Mouse (Mus musculus) midbrain, embryonic 16.5 days (tissue): ENCODE data around the gene Pms2. TPM values are rescaled to one million over a fixed set of nuclear protein-coding genes. Genes with fewer than 3 reads are reported as not detected.

Experiments used
- ATAC-seq: fragments of 200-750 bp; cut with Nextera tagmentation; 2 replicates; pipeline ENCODE4 v1.8.0; 2017; ENCODE audit warnings: moderate TSS enrichment
- H3K27ac ChIP-seq: fragments of 300-500 bp; sonication (generic); 2 replicates; pipeline ENCODE4 v1.5.1; 2014; ENCODE audit warnings: mild to moderate bottlenecking, low read length, mixed read lengths
- H3K27me3 ChIP-seq: fragments of 300-500 bp; sonication (generic); 2 replicates; pipeline ENCODE4 v1.6.1; 2014; ENCODE audit warnings: low read depth, low read length, mixed read lengths; ENCODE audit not compliant: control insufficient read depth, insufficient read depth
- H3K36me3 ChIP-seq: fragments of 300-500 bp; sonication (generic); 2 replicates; pipeline ENCODE4 v1.6.1; 2014; ENCODE audit warnings: mild to moderate bottlenecking, low read length, moderate library complexity, mixed read lengths; ENCODE audit not compliant: control insufficient read depth, insufficient read depth
- H3K4me1 ChIP-seq: fragments of 300-500 bp; sonication (generic); 2 replicates; pipeline ENCODE4 v1.6.1; 2014; ENCODE audit warnings: mild to moderate bottlenecking, low read length, mixed read lengths; ENCODE audit not compliant: control insufficient read depth, insufficient read depth
- H3K4me2 ChIP-seq: fragments of 300-500 bp; sonication (generic); 2 replicates; pipeline ENCODE4 v1.6.1; 2014; ENCODE audit warnings: mild to moderate bottlenecking, low read length, mixed read lengths
- H3K4me3 ChIP-seq: fragments of 300-500 bp; sonication (generic); 2 replicates; pipeline ENCODE4 v1.5.1; 2014; ENCODE audit warnings: low read depth, mild to moderate bottlenecking, low read length, moderate library complexity, mixed read lengths
- H3K9ac ChIP-seq: fragments of 300-500 bp; sonication (generic); 2 replicates; pipeline ENCODE4 v1.6.1; 2014; ENCODE audit warnings: low read depth, low read length, mixed read lengths
- H3K9me3 ChIP-seq: fragments of 300-500 bp; sonication (generic); replicated peaks from 2 replicates; pipeline ENCODE4 v1.6.1; 2014; ENCODE audit warnings: mild to moderate bottlenecking, low read length, mixed read lengths; ENCODE audit not compliant: control insufficient read depth, poor library complexity, severe bottlenecking
- WGBS: fragments of 180-500 bp; shearing (Covaris S2); extraction: QIAGEN DNeasy Blood & Tissue Kit; methylation state at CpG from one replicate; pipeline ENCODE4 v1.1.7; 2014; 5-methylcytosine and 5-hydroxymethylcytosine counted together
- polyA plus RNA-seq: library from polyadenylated mRNA; unstranded; fragments of >200 nt; fragmentation: Nextera tagmentation; extraction: Ambion mirVana; gene quantifications from 2 replicates; pipeline ENCODE4 v1.2.1, GENCODE M21; 2015

Pms2 gene
- polyA plus RNA-seq, 1 experiment from 2014 or later, result 29.1 TPM

- ATAC-seq, result no peak
- 86% methylated on average over 14 of the region's 14 CpGs for WGBS
- no peak overlapping the region for H3K4me3 ChIP-seq
- H3K9me3 ChIP-seq, result 0 out of 2 replicates have a peak, but pooled peaks cover 3% of the 10 kb centered on the region
- no peaks in the 10 kb centered on the region for H3K36me3 ChIP-seq
- H3K4me2 ChIP-seq, result no peak overlapping the region
- no peak overlapping the region for H3K27ac ChIP-seq
- H3K27me3 ChIP-seq, result no peaks in the 10 kb centered on the region
- H3K9ac ChIP-seq, result no peak overlapping the region
- H3K4me1 ChIP-seq, result no peaks in the 10 kb centered on the region
Observed at GRCm38 (mm10) chr5:143943231-143944125, 33.7 kb downstream of the Pms2 start.

- Histone ChIP-seq H3K36me3 (no peaks in the 10 kb centered on the region), H3K4me2 (no peak overlapping the region), H3K4me3 (no peak overlapping the region), H3K9ac (no peak overlapping the region), H3K27ac (no peak overlapping the region), H3K27me3 (no peaks in the 10 kb centered on the region), H3K4me1 (no peaks in the 10 kb centered on the region), H3K9me3 (0 out of 2 replicates have a peak, but pooled peaks cover 3% of the 10 kb centered on the region)
- WGBS, result 93% methylated on average over 12 of the region's 12 CpGs
- ATAC-seq, result no peak
Observed at GRCm38 (mm10) chr5:143948361-143948760, 38.6 kb downstream of the Pms2 start.

GRCm38 (mm10) chr5:143950016-143950415 lies 40.3 kb downstream of the Pms2 start:
- no peaks in the 10 kb centered on the region for H3K36me3 ChIP-seq
- no peak for ATAC-seq
- WGBS, result 38% methylated on average over 5 of the region's 5 CpGs
- no peaks in the 10 kb centered on the region for H3K4me1 ChIP-seq
- 0 out of 2 replicates have a peak, but pooled peaks cover under 1% of the 10 kb centered on the region for H3K9me3 ChIP-seq
- no peak overlapping the region for H3K27ac ChIP-seq
- no peak overlapping the region for H3K4me3 ChIP-seq
- no peak overlapping the region for H3K4me2 ChIP-seq
- H3K9ac ChIP-seq, result no peak overlapping the region
- H3K27me3 ChIP-seq, result no peaks in the 10 kb centered on the region

GRCm38 (mm10) chr5:143957101-143957500 lies 47.3 kb downstream of the Pms2 start:
- H3K4me1 ChIP-seq, result no peaks in the 10 kb centered on the region
- no peak overlapping the region for H3K4me2 ChIP-seq
- 96% methylated on average over 6 of the region's 6 CpGs for WGBS
- H3K9me3 ChIP-seq, result no peaks in the 10 kb centered on the region
- H3K36me3 ChIP-seq, result peaks cover 5% of the 10 kb centered on the region; the same call in 1 of the 2 replicates
- no peak overlapping the region for H3K4me3 ChIP-seq
- no peak overlapping the region for H3K27ac ChIP-seq
- H3K27me3 ChIP-seq, result no peaks in the 10 kb centered on the region
- ATAC-seq, result no peak
- H3K9ac ChIP-seq, result no peak overlapping the region

GRCm38 (mm10) chr5:143959551-143959950 lies 49.8 kb downstream of the Pms2 start:
- Histone ChIP-seq H3K4me1 (no peaks in the 10 kb centered on the region), H3K9ac (no peak overlapping the region), H3K9me3 (no peaks in the 10 kb centered on the region), H3K27ac (no peak overlapping the region), H3K27me3 (no peaks in the 10 kb centered on the region), H3K4me3 (no peak overlapping the region), H3K36me3 (peaks cover 5% of the 10 kb centered on the region; the same call in 1 of the 2 replicates), H3K4me2 (no peak overlapping the region)
- no peak for ATAC-seq
- 96% methylated on average over 11 of the region's 11 CpGs for WGBS

GRCm38 (mm10) chr5:143961176-143961575 lies 51.4 kb downstream of the Pms2 start:
- no peak for ATAC-seq
- no peaks in the 10 kb centered on the region for H3K4me1 ChIP-seq
- no peak overlapping the region for H3K4me3 ChIP-seq
- H3K9ac ChIP-seq, result no peak overlapping the region
- no peak overlapping the region for H3K4me2 ChIP-seq
- H3K27ac ChIP-seq, result no peak overlapping the region
- WGBS, result 83% methylated on average over 8 of the region's 8 CpGs
- no peaks in the 10 kb centered on the region for H3K27me3 ChIP-seq
- no peaks in the 10 kb centered on the region for H3K9me3 ChIP-seq
- peaks cover 5% of the 10 kb centered on the region; the same call in 1 of the 2 replicates for H3K36me3 ChIP-seq

GRCm38 (mm10) chr5:143965586-143966345 lies 56.0 kb downstream of the Pms2 start:
- Histone ChIP-seq H3K27me3 (no peaks in the 10 kb centered on the region), H3K36me3 (no peaks in the 10 kb centered on the region), H3K9me3 (no peaks in the 10 kb centered on the region), H3K4me2 (no peak overlapping the region), H3K9ac (no peak overlapping the region), H3K27ac (no peak overlapping the region), H3K4me1 (no peaks in the 10 kb centered on the region), H3K4me3 (no peak overlapping the region)
- ATAC-seq, result no peak
- WGBS, result 88% methylated on average over 12 of the region's 12 CpGs

GRCm38 (mm10) chr5:143966671-143967070 lies 56.9 kb downstream of the Pms2 start:
- no peak overlapping the region for H3K9ac ChIP-seq
- no peaks in the 10 kb centered on the region for H3K36me3 ChIP-seq
- H3K27me3 ChIP-seq, result no peaks in the 10 kb centered on the region
- H3K4me1 ChIP-seq, result no peaks in the 10 kb centered on the region
- no peak overlapping the region for H3K27ac ChIP-seq
- no peak for ATAC-seq
- 87% methylated on average over 12 of the region's 12 CpGs for WGBS
- H3K9me3 ChIP-seq, result no peaks in the 10 kb centered on the region
- no peak overlapping the region for H3K4me2 ChIP-seq
- H3K4me3 ChIP-seq, result no peak overlapping the region

GRCm38 (mm10) chr5:143972628-143973027 lies 62.9 kb downstream of the Pms2 start:
- WGBS, result 76% methylated on average over 3 of the region's 3 CpGs
- Histone ChIP-seq H3K9me3 (no peaks in the 10 kb centered on the region), H3K4me3 (no peak overlapping the region), H3K27me3 (no peaks in the 10 kb centered on the region), H3K27ac (no peak overlapping the region), H3K9ac (no peak overlapping the region), H3K4me2 (no peak overlapping the region), H3K4me1 (no peaks in the 10 kb centered on the region), H3K36me3 (no peaks in the 10 kb centered on the region)
- no peak for ATAC-seq
